Mouse (Mus musculus) cerebellum, adult 9-10 months (tissue): ENCODE measurements around the gene Asic2.
A peak's percentile ranks its signal among the peaks of the same experiment; 100 is the strongest.

Source experiments
- DNase-seq: peaks from one replicate; pipeline ENCODE4 v3.0.0; 2022

Gene Asic2

GRCm38 (mm10) chr11:81592776-81593175 is 375.5 kb downstream of the Asic2 start:
- DNase-seq: no peak

- DNase-seq: no peak
Observed at GRCm38 (mm10) chr11:81590911-81591310, 377.3 kb downstream of the Asic2 start.

GRCm38 (mm10) chr11:81588630-81589029 is 379.6 kb downstream of the Asic2 start:
- peak; percentile 80 for DNase-seq

GRCm38 (mm10) chr11:81587942-81588341 is 380.3 kb downstream of the Asic2 start:
- peak; percentile 70 for DNase-seq

- DNase-seq: no peak
Observed at GRCm38 (mm10) chr11:81587114-81587513, 381.1 kb downstream of the Asic2 start.

GRCm38 (mm10) chr11:81584506-81584905 is 383.8 kb downstream of the Asic2 start:
- no peak for DNase-seq

- DNase-seq: no peak
Observed at GRCm38 (mm10) chr11:81583195-81583594, 385.1 kb downstream of the Asic2 start.

GRCm38 (mm10) chr11:81582161-81582560 is 386.1 kb downstream of the Asic2 start:
- no peak for DNase-seq

- no peak for DNase-seq
Observed at GRCm38 (mm10) chr11:81579753-81580152, 388.5 kb downstream of the Asic2 start.

- DNase-seq: peak; percentile 22
Observed at GRCm38 (mm10) chr11:81570406-81570805, 397.9 kb downstream of the Asic2 start.

- no peak for DNase-seq
Observed at GRCm38 (mm10) chr11:81564857-81565256, 403.4 kb downstream of the Asic2 start.

- no peak for DNase-seq
Observed at GRCm38 (mm10) chr11:81560374-81560773, 407.9 kb downstream of the Asic2 start.

GRCm38 (mm10) chr11:81543189-81543588 is 425.1 kb downstream of the Asic2 start:
- DNase-seq: no peak

GRCm38 (mm10) chr11:81535121-81535717 is 433.0 kb downstream of the Asic2 start:
- DNase-seq: no peak

GRCm38 (mm10) chr11:81534686-81535085 is 433.6 kb downstream of the Asic2 start:
- peak; percentile 65 for DNase-seq

- no peak for DNase-seq
Observed at GRCm38 (mm10) chr11:81531906-81532305, 436.4 kb downstream of the Asic2 start.

GRCm38 (mm10) chr11:81522927-81523326 is 445.3 kb downstream of the Asic2 start:
- DNase-seq: no peak

GRCm38 (mm10) chr11:81521881-81522280 is 446.4 kb downstream of the Asic2 start:
- no peak for DNase-seq

- no peak for DNase-seq
Observed at GRCm38 (mm10) chr11:81518001-81518955, 450.0 kb downstream of the Asic2 start.

- no peak for DNase-seq
Observed at GRCm38 (mm10) chr11:81515754-81516153, 452.5 kb downstream of the Asic2 start.

GRCm38 (mm10) chr11:81512434-81512833 is 455.8 kb downstream of the Asic2 start:
- no peak for DNase-seq

GRCm38 (mm10) chr11:81511401-81511800 is 456.9 kb downstream of the Asic2 start:
- no peak for DNase-seq

GRCm38 (mm10) chr11:81508385-81509233 is 459.6 kb downstream of the Asic2 start:
- DNase-seq: no peak
